Mouse (Mus musculus) frontal cortex, adult 2 months (tissue): ENCODE data around the gene Dnaaf5. TPM values are rescaled to one million over a fixed set of nuclear protein-coding genes. Genes with fewer than 3 reads are reported as not detected.

ENCODE experiments used
- DNase-seq, 2 experiments: peaks; one replicate each; pipeline ENCODE4 v3.0.0; 2022; ENCODE audit warnings: low spot score in 1 of 2; ENCODE audit errors: extremely low spot score in 1 of 2
- polyA plus RNA-seq: library from polyadenylated mRNA; depleted of rRNA; stranded (reverse); fragments of >200 nt; gene quantifications from 2 replicates; pipeline ENCODE4 v1.2.3, GENCODE M21; 2012

The Dnaaf5 gene
- polyA plus RNA-seq, 1 experiment = 7.0 TPM

DNA sequence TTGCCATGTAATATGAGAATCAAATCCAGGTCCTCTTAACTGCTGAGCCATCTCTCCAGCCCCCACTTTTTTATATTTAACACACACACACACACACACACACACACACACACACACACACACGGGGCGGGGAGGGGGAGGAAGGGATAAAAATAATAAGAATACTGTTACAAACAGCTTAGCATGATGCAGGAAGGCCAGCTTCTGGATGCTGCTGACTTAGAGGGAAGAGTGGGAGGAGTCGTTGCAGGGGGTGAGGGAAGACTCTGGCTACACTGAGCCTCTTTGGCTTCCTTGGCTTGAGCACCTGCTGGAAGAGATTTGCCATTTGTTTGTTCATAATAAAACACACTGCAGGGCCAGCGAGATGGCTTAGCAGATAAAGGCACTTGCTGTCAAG, 34.9 kb downstream of the Dnaaf5 start:
- no peak for DNase-seq

GRCm38 (mm10) chr5:139189726-139190125, 39.7 kb downstream of the Dnaaf5 start:
- DNase-seq = no peak

DNA sequence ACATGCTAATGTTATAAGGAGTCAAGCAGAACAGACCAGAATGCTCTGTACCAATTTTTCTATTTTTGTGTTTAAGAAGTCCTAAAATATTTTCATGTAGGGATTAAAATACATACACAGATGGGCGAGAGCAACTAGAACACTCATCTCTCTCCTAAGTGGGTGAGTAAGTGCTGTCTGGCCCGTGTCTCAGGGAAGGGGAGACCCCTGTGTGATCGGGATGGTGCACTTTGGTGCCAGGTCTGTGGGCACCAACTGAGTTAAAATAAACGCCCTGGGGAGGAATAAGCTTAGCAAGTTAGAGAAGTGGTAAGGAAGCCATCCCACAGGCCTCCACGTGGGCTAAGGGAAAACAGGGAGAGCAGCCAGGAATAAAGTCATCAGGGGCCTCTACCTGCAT, 40.9 kb downstream of the Dnaaf5 start:
- DNase-seq = peak; percentile 51 to 59

GRCm38 (mm10) chr5:139198779-139199178, 48.8 kb downstream of the Dnaaf5 start:
- no peak for DNase-seq

DNA sequence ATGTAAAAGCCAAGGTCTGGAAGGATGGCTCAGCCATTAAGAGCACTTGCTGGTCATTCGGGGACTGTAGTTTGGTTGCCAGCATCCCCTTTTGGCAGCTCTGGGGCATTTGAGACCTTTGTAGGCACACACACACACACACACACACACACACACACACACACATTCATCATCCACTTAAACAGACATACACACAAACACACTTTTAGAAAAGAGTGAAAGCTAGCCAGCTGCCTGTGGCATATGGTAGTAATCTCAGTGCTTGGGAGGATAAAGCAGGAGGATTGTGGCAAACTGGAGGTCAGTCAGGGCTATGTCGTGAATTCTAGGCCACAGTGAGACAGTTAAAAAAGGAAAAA, 49.6 kb downstream of the Dnaaf5 start:
- no peak for DNase-seq

DNA sequence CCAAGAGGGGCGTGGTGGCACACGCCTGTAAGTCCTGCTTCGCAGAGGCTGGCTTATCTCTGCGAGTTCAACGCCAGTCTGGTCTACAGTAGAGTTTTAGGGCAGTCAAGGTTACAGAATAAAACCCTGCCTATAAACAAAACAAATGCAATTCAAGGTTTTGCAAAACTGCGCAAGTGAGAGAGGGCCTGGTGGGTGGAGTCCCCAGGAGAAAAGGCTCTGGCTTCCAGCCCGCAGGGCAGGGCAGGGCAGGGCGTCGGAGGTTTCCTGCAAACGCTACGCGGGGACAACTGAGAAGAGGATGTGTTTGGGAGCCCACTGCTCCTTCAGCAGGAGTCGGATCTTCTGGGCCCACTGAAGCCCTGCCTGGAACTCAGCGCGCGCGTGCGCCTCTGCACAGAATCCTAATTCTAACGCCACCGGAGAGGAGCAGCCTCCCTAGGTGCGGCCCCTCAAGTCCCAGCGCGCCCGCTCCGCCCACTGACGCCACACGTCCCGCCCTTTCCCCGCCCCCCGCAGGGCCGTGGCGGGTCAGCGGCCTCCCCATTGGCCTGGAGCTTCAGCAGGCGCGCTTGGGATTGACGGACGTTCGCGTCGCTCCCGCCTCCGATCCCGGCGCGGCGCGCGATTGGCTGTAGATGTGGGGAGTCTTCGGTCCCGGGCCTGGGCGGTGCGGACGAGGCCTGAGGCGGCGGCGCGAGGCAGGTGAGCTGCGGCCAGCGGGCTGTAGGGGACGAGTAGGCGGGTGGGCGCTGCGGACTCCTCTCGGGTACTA, 50.2 kb downstream of the Dnaaf5 start, which contains the start of gene Sun1:
TSS of gene Sun1 (plus strand) at position 643 of the 775 bp plus-strand sequence.
- peak; percentile 95 to 98 for DNase-seq

GRCm38 (mm10) chr5:139200770-139201569, 50.9 kb downstream of the Dnaaf5 start:
- peak in 1 of 2 experiments; percentile 35 for DNase-seq

GRCm38 (mm10) chr5:139202127-139202526, 52.1 kb downstream of the Dnaaf5 start:
- DNase-seq = peak in 1 of 2 experiments; percentile 61

DNA sequence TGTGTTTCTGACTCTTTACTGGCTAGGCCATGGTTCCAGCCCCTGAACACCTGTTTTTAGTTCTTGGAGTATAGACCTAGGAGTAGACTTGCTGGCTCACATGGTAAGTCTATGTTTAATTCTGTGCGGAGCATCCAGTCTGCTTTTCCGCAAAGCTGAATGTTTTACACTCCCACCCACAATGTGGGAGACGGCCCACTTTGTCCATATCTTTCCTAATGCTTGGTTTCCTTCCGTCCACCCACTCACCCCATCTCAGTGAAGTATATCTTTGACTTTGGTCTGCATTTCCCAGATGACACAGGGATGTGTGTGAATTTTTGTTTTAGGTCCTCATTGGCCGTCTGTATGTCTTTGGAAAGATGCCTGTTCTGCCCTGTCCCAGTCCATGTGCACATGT, 53.3 kb downstream of the Dnaaf5 start:
- peak in 1 of 2 experiments; percentile 63 for DNase-seq

DNA sequence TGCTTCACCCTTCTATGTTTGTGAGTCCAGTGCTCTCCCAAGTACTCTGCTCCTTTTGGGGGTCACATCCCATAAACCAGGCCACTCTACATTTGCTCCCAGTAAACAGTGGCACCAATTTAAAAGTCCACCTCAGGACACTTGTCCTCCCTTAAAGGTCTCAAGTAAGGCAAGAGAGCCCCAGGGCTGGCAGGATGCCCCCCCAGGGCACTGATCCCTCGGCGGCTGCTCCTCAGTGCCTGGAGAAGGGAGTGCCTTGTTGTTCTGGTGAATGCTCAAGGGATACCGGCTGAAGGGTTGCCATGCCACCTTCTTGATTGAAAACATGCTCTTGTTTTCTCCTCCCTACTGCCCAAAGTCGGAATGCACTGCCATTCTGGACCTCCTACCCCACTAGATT, 56.1 kb downstream of the Dnaaf5 start:
- no peak for DNase-seq

DNA sequence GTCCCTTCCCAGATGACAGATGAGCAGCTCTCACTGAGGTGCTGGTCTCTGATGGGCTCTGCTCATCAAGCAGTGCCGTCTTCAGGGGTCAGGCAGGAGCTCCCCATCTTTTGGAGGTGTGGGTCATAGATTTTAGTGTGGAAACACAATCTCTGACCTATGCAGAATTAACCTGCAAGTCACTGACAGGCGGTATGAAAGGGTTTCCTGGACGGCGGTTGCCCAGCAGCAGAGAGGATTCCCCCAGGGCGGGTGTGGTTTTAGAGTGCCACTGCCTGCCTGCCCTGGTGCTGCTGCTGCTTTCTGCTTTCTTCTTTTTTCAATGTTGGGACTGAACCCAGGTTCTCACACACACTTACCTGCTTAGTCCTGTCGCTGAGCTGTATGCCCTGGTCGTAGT, 56.5 kb downstream of the Dnaaf5 start:
- no peak for DNase-seq

DNA sequence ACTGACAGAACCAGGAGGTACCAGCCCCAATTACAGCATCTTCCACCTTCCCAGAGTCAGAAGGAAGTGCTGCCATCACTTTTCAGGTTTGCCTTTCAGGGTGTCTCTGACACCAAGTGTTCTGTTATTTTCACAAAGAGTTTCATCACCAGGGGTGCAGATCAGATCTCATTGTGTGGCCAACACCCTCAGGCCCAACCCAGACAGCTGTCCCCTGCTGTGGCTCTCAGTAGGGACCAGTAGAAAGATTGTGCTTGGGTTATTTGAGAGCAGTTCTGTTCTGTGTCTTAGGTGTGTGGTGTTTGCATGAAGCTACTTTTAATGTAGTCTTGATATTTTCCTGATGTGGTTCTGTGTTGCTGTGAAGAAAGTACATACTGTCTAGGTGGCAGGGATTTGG, 58.2 kb downstream of the Dnaaf5 start:
- no peak for DNase-seq

GRCm38 (mm10) chr5:139208871-139209684, 59.1 kb downstream of the Dnaaf5 start:
- DNase-seq = no peak

- DNase-seq = no peak
Observed at GRCm38 (mm10) chr5:139209685-139210026, 59.6 kb downstream of the Dnaaf5 start.

DNA sequence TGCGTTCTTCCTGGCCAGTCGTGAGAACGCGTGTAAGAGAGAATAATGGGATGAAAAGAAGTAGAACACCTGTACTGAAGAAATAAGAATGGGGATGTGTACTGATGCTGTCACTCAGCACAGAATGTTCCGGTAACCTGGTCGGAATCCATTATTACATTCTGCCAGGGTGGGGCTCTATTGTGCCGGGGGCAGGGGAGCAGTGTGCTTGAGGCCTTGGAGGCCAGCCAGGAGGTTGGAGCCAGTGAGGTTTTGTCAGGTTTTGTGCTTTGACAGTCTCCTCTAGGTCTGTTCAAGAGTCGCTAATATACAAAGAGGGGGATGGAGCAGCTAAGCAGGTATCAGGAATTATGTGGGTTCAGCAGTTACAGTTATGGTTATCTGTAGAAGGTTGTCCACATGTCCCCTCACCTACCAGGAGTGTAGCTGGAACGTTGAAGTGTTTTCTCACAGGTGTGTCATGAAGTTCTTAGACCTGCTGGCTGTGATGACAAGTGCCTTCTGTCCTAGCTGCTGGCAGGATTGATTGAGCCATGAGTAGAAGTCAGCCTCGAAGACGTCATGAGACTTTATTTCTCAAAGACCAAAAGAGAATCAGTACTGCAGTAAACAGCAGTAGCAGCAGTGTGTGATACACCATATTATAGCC, 61.8 kb downstream of the Dnaaf5 start:
- no peak for DNase-seq

DNA sequence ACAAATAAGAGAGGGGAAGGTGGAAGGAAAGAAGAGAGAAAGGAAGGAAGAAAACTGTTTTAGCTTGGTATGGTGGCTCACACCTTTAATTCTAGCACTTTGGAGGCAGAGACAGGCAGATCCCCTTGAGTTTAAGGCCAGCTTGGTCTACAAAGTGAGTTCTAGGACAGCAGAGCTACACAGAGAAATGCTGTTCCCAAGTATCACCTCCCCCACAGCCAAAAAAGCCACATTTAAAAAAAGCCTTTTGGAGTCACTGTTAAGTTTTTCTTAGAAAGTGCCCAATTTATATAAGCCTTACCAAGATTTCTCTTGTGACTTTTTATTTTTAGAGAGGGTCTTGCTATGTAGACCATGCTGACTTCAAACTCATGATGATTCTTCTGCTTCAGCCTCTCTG, 64.3 kb downstream of the Dnaaf5 start:
- DNase-seq = peak; percentile 56 to 57

DNA sequence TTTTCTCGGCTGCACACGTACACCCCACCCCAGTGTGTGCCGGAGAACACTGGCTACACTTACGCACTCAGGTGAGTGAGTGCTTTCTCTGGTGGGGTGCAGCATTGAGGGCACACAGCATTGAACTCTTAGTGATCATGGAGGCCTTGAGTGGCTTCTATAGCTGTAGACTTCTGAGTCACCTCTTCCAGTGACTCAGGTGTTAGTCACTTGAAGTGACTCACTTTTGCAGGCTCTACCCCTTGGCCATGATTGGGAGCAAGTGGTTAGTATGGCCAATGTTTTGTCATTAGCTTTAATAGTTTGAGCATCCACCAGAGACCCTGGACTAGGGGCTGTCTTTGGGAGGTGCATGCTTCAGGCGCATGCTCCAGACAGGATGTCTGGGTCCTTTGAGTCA, 65.2 kb downstream of the Dnaaf5 start:
- DNase-seq = peak in 1 of 2 experiments; percentile 47

DNA sequence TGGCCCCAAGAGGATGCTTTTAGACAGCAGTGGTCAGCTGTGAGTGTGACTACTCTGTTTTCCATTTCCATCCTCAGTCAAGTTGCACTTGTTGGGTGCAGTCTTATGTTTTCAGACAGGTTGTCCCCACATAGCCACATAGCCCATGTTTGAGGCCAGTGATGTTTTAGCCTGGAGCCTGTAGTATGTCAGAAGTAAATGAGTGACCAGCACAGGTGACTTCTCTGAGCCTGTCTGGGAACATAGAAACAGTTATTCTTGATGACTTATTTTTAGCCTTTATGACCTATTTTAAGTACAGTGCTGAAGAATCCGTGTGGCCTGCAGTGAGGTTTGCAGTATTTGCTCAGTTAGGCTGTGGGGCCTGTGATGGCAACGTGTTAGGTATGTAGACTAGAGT, 66.1 kb downstream of the Dnaaf5 start:
- DNase-seq = no peak

- DNase-seq = no peak
Observed at GRCm38 (mm10) chr5:139216774-139217173, 66.8 kb downstream of the Dnaaf5 start.

- no peak for DNase-seq
Observed at GRCm38 (mm10) chr5:139220006-139220515, 70.0 kb downstream of the Dnaaf5 start.
